Comparison of ENCODE assay signal across 8 mouse cellular contexts in the genomic region with DNA sequence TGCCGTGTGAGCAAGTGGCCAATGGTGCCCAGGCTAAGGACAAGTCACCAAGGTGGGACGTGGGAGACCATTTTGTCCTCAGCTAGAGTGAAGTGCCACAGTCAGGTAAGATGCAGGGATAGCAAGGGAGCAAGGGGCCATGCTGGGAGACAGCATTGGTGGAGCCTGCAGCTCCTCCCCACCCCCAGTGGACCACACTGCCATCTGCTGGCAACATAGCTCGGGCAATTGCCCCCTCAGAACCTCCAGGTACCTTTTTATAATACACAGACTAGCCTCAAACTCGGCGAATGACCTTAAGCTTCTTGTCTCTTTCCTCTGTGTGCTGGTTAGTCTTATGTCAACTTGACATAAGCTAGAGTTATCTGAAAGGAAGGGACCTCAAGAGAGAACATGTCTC.
DNase-seq lines count a peak whose midpoint lies in the region; ATAC-seq lines count a peak whose summit lies in the region.

No protein-coding gene starts in this region.

- DNase-seq in cerebellum, postnatal 14 days, result peak; percentile 39 to 51
- no peak for DNase-seq in cerebellum, adult 8-10 months
- peak; percentile 14 for DNase-seq in 3T3-L1 (ENCODE audit: low read depth, low spot score)
- DNase-seq in adrenal gland, postnatal 10 days, result peak; percentile 60
- peak; percentile 46 for DNase-seq in kidney, postnatal 10 days
- peak; percentile 26 to 62 for DNase-seq in spleen, postnatal 14 days (ENCODE audit: low spot score in 2 of 2)

- ATAC-seq in frontal cortex, adult (ENCODE audit: low TSS enrichment), result no peak
- ATAC-seq in activated CD4-positive, CD25-positive, alpha-beta regulatory T cell, adult 4 months, result no peak
